Mouse (Mus musculus) forelimb bud, embryonic 11.5 days (tissue): ENCODE results near the gene Pitpnb.

Experiments
- DNase-seq: peaks from one replicate; pipeline ENCODE4 v3.0.0-alpha.2; 2012; ENCODE audit warnings: low read depth, low spot score

The Pitpnb gene

GRCm38 (mm10) chr5:111344721-111345400 lies 14.3 kb downstream of the Pitpnb start:
- DNase-seq, result no peak

GRCm38 (mm10) chr5:111356811-111357617 lies 26.5 kb downstream of the Pitpnb start:
- no peak for DNase-seq

- DNase-seq, result no peak
Observed at GRCm38 (mm10) chr5:111360546-111360945, 30.0 kb downstream of the Pitpnb start.

- DNase-seq, result no peak
Observed at GRCm38 (mm10) chr5:111361058-111361457, 30.5 kb downstream of the Pitpnb start.

- DNase-seq, result no peak
Observed at GRCm38 (mm10) chr5:111361846-111362245, 31.3 kb downstream of the Pitpnb start.

- DNase-seq, result no peak
Observed at GRCm38 (mm10) chr5:111363446-111364062, 33.0 kb downstream of the Pitpnb start.

DNA sequence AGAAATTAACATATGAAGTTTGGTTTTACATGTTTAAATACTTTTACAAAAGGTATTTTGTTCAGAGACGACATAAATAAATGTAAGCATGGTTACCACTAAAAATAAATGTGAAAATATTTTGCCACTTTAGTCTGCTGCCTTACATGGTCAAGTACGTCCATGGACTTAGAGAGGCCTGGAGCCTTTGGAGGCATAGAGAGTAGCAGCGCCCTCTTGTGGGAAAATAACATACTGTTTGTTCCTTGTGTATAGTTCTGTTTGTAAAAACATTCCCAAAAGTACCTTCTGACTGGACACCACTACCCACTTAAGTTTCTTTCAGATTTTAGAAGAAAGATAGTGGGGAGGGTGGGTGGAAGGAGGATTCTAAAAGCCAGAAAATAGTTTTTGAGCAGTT lies 34.0 kb downstream of the Pitpnb start:
- peak; percentile 70 for DNase-seq

DNA sequence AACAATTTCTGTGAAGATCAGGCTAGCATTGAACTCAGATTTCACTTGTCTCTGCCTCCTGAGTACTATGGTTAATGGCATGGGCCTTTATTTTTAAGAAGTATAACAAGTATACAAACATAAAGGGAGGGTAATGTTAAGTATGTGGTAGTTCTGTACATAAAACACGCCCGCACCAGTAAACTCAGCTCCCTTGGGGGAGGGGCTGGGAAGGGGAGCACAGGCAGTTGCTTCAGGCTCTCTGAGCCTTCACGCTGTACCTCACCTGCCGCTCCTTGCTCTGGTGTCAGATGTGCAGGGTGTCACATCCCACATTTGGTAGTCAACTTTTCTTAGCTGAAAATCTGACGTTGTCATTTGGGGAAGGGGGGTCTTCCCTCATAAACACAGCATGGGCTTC lies 35.6 kb downstream of the Pitpnb start:
- DNase-seq, result no peak

- no peak for DNase-seq
Observed at GRCm38 (mm10) chr5:111367937-111368517, 37.5 kb downstream of the Pitpnb start.

DNA sequence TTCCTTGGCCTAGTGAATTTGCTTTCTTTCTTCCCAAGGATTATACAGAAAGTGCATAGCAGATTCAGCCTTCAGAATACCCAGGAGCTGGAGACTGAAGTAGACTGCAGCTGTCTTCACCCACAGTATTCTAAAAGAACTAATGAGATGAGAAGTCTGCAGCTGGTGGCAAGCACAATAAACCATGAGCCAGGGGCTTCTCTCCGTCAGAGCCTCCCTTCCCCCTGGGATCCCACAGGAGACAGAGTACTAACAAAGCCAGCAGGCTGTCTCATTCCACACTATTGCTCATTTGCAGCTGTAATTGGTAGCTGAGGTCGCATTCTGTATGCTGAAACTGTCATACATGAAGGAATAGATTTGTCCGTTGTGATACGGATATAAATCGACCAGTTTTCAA lies 38.0 kb downstream of the Pitpnb start:
- DNase-seq, result no peak

GRCm38 (mm10) chr5:111375616-111376015 lies 45.1 kb downstream of the Pitpnb start:
- no peak for DNase-seq

- DNase-seq, result no peak
Observed at GRCm38 (mm10) chr5:111376276-111377020, 45.9 kb downstream of the Pitpnb start.

GRCm38 (mm10) chr5:111378126-111378993 lies 47.8 kb downstream of the Pitpnb start:
- DNase-seq, result no peak

DNA sequence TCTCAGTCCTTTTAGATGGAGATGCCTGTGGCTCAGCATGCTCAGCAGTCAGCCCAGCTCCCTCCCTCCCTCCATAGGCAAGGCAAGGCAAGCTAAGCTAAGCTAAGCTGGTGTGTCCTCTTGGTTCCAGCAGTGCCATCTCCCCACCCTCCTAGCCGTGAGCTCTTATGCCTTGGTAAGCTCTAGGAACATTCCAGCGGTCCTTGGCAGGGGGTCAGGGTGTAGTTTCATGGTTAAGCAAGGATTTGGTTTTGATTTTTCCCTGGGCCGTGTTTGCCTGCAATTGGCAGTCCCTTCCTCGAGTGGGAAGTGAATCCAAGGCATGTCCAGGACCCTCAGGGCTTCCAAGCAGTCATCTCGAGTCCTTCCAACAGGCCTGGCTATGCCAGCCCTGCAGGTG lies 52.8 kb downstream of the Pitpnb start:
- no peak for DNase-seq

DNA sequence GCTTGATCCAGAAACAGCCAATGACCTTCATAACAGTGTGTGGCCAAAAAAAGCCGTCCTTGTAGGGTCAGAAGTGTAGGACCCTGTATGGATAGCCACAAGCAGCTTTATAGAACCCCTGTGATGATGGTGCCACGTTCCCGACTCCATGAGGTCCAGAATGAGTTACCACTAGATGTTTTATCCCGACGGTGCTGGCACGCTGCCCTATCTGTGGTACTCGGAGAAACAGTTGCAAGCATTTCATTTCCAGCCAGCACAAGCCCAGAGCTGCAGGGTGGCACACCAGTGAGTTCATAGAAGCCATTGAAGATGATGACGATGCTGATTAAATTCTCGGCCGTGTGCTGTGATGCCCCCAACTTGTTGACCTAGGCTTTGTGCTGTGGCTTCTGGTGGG lies 60.3 kb downstream of the Pitpnb start:
- no peak for DNase-seq

DNA sequence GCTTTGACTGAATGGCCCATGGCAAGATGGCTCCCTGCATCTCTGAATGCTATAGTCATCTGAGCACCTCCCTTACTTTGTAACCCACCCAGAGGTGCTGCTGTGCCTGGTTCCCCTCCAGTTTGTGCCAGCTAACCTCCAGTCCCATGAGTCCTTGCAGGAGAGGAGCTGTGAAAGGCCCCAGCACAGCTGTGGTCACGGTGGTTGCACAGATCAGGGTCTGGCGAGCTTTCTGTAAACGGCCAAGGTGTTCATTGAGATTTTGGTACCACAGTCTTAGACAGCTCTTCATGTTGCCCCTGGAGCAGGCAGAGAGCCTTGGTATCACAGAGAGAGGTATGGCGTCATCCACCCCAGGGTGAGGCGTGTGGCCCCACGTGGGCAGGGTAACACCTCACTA lies 60.9 kb downstream of the Pitpnb start:
- no peak for DNase-seq

- DNase-seq, result peak; percentile 94
Observed at GRCm38 (mm10) chr5:111393346-111394197, 63.0 kb downstream of the Pitpnb start.

DNA sequence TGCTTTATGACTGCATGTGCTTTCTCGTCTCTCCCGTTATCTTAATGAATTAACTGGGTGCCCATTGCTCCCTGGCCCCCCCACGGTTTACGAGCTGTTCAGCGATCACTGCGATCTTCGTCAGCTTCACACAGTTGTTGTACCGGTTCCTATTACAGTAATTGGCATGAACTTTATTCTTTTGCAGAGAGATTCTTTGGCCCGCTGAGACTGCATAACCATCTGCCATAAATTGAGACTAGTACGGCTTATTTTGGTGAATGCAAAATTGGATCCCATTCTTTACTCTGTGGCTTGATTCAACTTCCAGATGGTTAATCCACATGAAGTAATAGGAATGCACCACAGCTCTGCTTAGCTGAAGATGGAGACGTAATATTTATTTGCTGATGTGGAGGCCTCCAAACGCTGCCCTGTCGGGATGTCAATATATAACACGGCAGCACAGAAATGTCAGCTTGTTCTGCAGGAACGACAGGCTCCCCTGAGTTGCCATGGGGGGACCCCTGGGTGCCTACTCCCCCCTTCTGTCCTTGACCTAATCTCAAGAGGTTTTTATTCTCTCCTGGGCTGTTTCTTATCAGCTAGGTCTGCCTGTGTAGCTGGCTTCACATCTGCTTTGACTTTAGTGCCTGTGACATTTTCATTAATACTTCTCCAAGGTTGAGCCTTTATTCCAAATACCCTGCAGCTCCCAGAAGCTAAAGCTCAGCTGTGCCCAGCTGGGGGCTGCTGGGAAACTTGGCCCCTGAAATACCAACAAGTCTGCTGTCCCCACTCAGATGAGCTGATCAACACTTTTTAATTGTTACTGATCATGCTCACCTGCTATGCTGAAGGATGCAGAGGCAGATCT lies 63.9 kb downstream of the Pitpnb start:
- DNase-seq, result no peak

- no peak for DNase-seq
Observed at GRCm38 (mm10) chr5:111395771-111396170, 65.2 kb downstream of the Pitpnb start.
